ENCODE assay signal across 15 mouse cellular contexts in the genomic region with DNA sequence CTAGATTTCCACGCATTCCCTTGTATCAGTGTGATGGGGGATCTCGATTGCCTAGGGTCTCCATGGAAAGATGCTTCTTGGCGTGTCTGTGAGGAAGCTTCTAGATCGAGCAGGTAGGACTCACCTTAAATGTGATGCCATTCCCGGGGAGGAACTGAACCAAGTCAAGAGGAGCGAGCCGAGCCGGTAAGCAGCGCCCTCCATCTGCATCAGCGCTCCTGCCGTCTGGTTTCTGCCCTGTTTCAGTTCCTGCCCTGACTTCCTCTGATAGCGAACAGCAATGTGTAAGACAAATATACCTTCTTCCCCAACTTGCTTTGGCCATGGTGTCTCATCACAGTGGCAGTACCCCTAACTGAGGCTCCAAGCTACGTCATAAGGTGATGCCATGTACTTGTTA. TPM values are rescaled to one million over a fixed set of nuclear protein-coding genes. Genes with fewer than 3 reads are reported as not detected.
DNase-seq lines count a peak whose midpoint lies in the region; ATAC-seq and TF ChIP-seq lines count a peak whose summit lies in the region.
"Had no signal": no experiment of that assay in that cellular context is flagged by ENCODE, and none has a peak within 500 bp of the region (broad histone marks: within the 10 kb centered on the region; RNA-seq: fewer than 3 reads in every experiment).

No protein-coding gene starts in this region.

- peaks cover 16% of the 10 kb centered on the region for H3K4me1 ChIP-seq in midbrain, embryonic 13.5 days (replicated peaks)
- H3K4me1 ChIP-seq in midbrain, embryonic 11.5 days (ENCODE audit: control insufficient read depth, insufficient read depth, low read length): peaks cover 7% of the 10 kb centered on the region
- H3K4me1 ChIP-seq in forebrain, embryonic 16.5 days (replicated peaks; ENCODE audit: control insufficient read depth, insufficient read depth, low read length): peaks cover 14% of the 10 kb centered on the region
- peaks cover 8% of the 10 kb centered on the region for H3K4me1 ChIP-seq in olfactory bulb, adult 2 months (ENCODE audit: control insufficient read depth, insufficient read depth, low read length)

- TF ChIP-seq CTCF in olfactory bulb, adult 2 months (IDR thresholded peaks at IDR 0.05; ENCODE audit: insufficient read depth, low read depth, low read length): no peak

- DNase-seq in midbrain, embryonic 11.5 days (ENCODE audit: low spot score, missing footprints): no peak
- DNase-seq in left cerebral cortex, adult 9 months (ENCODE audit: low spot score in 2 of 2): no peak
- no peak for DNase-seq in embryo, embryonic 11 days
- no peak for DNase-seq in kidney, adult 18-20 months
- DNase-seq: adrenal gland, postnatal 14 days; cerebellum, postnatal 36 days; lung, adult 2 months; thymus, adult 18-20 months had no signal

- no peaks in the 10 kb centered on the region for H3K36me3 ChIP-seq in midbrain, embryonic 13.5 days
- no peaks in the 10 kb centered on the region for H3K36me3 ChIP-seq in midbrain, embryonic 11.5 days (ENCODE audit: control insufficient read depth, insufficient read depth, low read length)
- H3K36me3 ChIP-seq in forebrain, embryonic 16.5 days (ENCODE audit: control insufficient read depth, insufficient read depth): no peaks in the 10 kb centered on the region
- H3K36me3 ChIP-seq: embryonic facial prominence, embryonic 15.5 days; limb, embryonic 12.5 days had no signal

- H3K9me3 ChIP-seq in midbrain, embryonic 13.5 days: no peaks in the 10 kb centered on the region
- no peaks in the 10 kb centered on the region for H3K9me3 ChIP-seq in midbrain, embryonic 11.5 days (ENCODE audit: control insufficient read depth, low read length)
- no peaks in the 10 kb centered on the region for H3K9me3 ChIP-seq in forebrain, embryonic 16.5 days (ENCODE audit: control insufficient read depth, low read length)
- H3K9me3 ChIP-seq: embryonic facial prominence, embryonic 15.5 days; limb, embryonic 12.5 days had no signal

- ATAC-seq in midbrain, embryonic 13.5 days: no peak
- ATAC-seq in midbrain, embryonic 11.5 days (ENCODE audit: low FRiP score): no peak
- no peak; the same call in 1 of the 2 replicates for ATAC-seq in forebrain, embryonic 16.5 days
- ATAC-seq in megakaryocyte, adult 5-6 weeks (ENCODE audit: poor library complexity, severe bottlenecking): peak; percentile 72

- WGBS in midbrain, embryonic 13.5 days: 48% methylated on average over 13 of the region's 13 CpGs
- 51% methylated on average over 13 of the region's 13 CpGs for WGBS in midbrain, embryonic 11.5 days
- 42% methylated on average over 13 of the region's 13 CpGs for WGBS in forebrain, embryonic 16.5 days
- 43% methylated on average over 13 of the region's 13 CpGs for WGBS in olfactory bulb, adult 2 months

- no peak overlapping the region; the same call in 1 of the 2 replicates for H3K9ac ChIP-seq in midbrain, embryonic 13.5 days (replicated peaks)
- H3K9ac ChIP-seq in midbrain, embryonic 11.5 days (ENCODE audit: low read length): no peak overlapping the region
- H3K9ac ChIP-seq in forebrain, embryonic 16.5 days (replicated peaks; ENCODE audit: low read depth, low read length): no peak overlapping the region
- H3K9ac ChIP-seq: embryonic facial prominence, embryonic 15.5 days; limb, embryonic 12.5 days had no signal

- TF ChIP-seq POLR2A in olfactory bulb, adult 2 months (IDR thresholded peaks at IDR 0.05; ENCODE audit: insufficient read depth, low read depth, low read length): no peak

- H3K27me3 ChIP-seq in midbrain, embryonic 13.5 days: peaks cover 22% of the 10 kb centered on the region
- H3K27me3 ChIP-seq in midbrain, embryonic 11.5 days (ENCODE audit: control insufficient read depth, insufficient read depth, low read length): no peaks in the 10 kb centered on the region
- peaks cover 7% of the 10 kb centered on the region; the same call in 1 of the 2 replicates for H3K27me3 ChIP-seq in forebrain, embryonic 16.5 days (replicated peaks; ENCODE audit: control insufficient read depth, insufficient read depth, low read length)
- H3K27me3 ChIP-seq: embryonic facial prominence, embryonic 15.5 days; limb, embryonic 12.5 days had no signal

- H3K4me3 ChIP-seq in midbrain, embryonic 13.5 days (replicated peaks): no peak overlapping the region
- H3K4me3 ChIP-seq in midbrain, embryonic 11.5 days (ENCODE audit: low read depth, low read length): no peak overlapping the region
- peak overlapping the region; percentile 13 for H3K4me3 ChIP-seq in forebrain, embryonic 16.5 days (replicated peaks; ENCODE audit: low read length)
- peak overlapping the region; percentile 20; the same call in 1 of the 2 replicates for H3K4me3 ChIP-seq in olfactory bulb, adult 2 months (ENCODE audit: insufficient read depth, low read depth, low read length)
- H3K4me3 ChIP-seq: embryonic facial prominence, embryonic 15.5 days; limb, embryonic 12.5 days had no signal

- peak overlapping the region; percentile 35; the same call in 1 of the 2 replicates for H3K27ac ChIP-seq in midbrain, embryonic 13.5 days
- H3K27ac ChIP-seq in midbrain, embryonic 11.5 days (ENCODE audit: low read depth, low read length): no peak overlapping the region
- H3K27ac ChIP-seq in forebrain, embryonic 16.5 days (ENCODE audit: low read length): 0 out of 2 replicates have a peak overlapping the region, but pooled peaks have one; percentile 18
- 0 out of 2 replicates have a peak overlapping the region, but pooled peaks have one; percentile 12 for H3K27ac ChIP-seq in olfactory bulb, adult 2 months (ENCODE audit: insufficient read depth, low read depth, low read length)
- H3K27ac ChIP-seq: embryonic facial prominence, embryonic 15.5 days; limb, embryonic 12.5 days had no signal

- H3K4me2 ChIP-seq in midbrain, embryonic 13.5 days (replicated peaks): peak overlapping the region; percentile 42
- H3K4me2 ChIP-seq in midbrain, embryonic 11.5 days: no peak overlapping the region; the same call in 1 of the 2 replicates
- H3K4me2 ChIP-seq in forebrain, embryonic 16.5 days (ENCODE audit: low read length): peak overlapping the region; percentile 39
- H3K4me2 ChIP-seq: embryonic facial prominence, embryonic 15.5 days; heart, embryonic 11.5 days; limb, embryonic 12.5 days had no signal

RNA-seq across cellular contexts. Expression of a gene that starts 19.9 kb away (rescaled TPM):
- polyA plus RNA-seq in midbrain, embryonic 13.5 days (2015; fragmentation: Nextera tagmentation; extraction: Ambion mirVana): 1.3 TPM in 2 replicates
- 2.2 and 3.2 TPM in 2 replicates for polyA plus RNA-seq in midbrain, embryonic 11.5 days (2014; fragmentation: Nextera tagmentation; extraction: Ambion mirVana)
- 1.9 and 2.6 TPM in 2 replicates for polyA plus RNA-seq in forebrain, embryonic 16.5 days (2015; fragmentation: Nextera tagmentation; extraction: Ambion mirVana)
- 0.11 TPM in 1 of 2 replicates, not detected in the other for total RNA-seq in megakaryocyte, adult 5-6 weeks (2015)
- 0.24 and 0.29 TPM in 2 replicates for total RNA-seq in megakaryocyte, adult 5-6 weeks (2017)
- not detected in 2 replicates for polyA plus RNA-seq in olfactory bulb, adult 2 months (2012; ENCODE audit: insufficient read depth, insufficient read length, low replicate concordance, missing spikeins)

RNA-seq across cellular contexts. Expression of a gene that starts 25.6 kb away (rescaled TPM):
- 15.1 and 16.6 TPM in 2 replicates for polyA plus RNA-seq in midbrain, embryonic 13.5 days (2015; fragmentation: Nextera tagmentation; extraction: Ambion mirVana)
- polyA plus RNA-seq in midbrain, embryonic 11.5 days (2014; fragmentation: Nextera tagmentation; extraction: Ambion mirVana): 14.3 and 14.7 TPM in 2 replicates
- 15.4 and 15.6 TPM in 2 replicates for polyA plus RNA-seq in forebrain, embryonic 16.5 days (2015; fragmentation: Nextera tagmentation; extraction: Ambion mirVana)
- 29.1 and 29.4 TPM in 2 replicates for total RNA-seq in megakaryocyte, adult 5-6 weeks (2015)
- 17.0 and 20.7 TPM in 2 replicates for total RNA-seq in megakaryocyte, adult 5-6 weeks (2017)
- not detected in 2 replicates for polyA plus RNA-seq in olfactory bulb, adult 2 months (2012; ENCODE audit: insufficient read depth, insufficient read length, low replicate concordance, missing spikeins)

Comparison
In these comparisons a context has a peak if more than half of its experiments do, and no peak if none do; other contexts are left out.
1. H3K4me3 ChIP-seq: peak in forebrain, embryonic 16.5 days (single experiment) and olfactory bulb, adult 2 months (single experiment); none in midbrain, embryonic 13.5 days (single experiment) and midbrain, embryonic 11.5 days (single experiment).
2. RNA of a gene that starts 25.6 kb away (polyA plus RNA-seq): 15.1 to 16.6 TPM in midbrain, embryonic 13.5 days, 15.4 to 15.6 TPM in forebrain, embryonic 16.5 days and 14.3 to 14.7 TPM in midbrain, embryonic 11.5 days; not detected in olfactory bulb, adult 2 months; every median in the first group is over 10 times any median in the second.